Mouse (Mus musculus): Measurements from ENCODE around the gene Camk1. TPM values are rescaled to one million over a fixed set of nuclear protein-coding genes. Genes with fewer than 3 reads are reported as not detected.
A peak's percentile ranks its signal among the peaks of the same experiment; 100 is the strongest.
"Not testable (repeated sequence)": the region's sequence is repeated elsewhere in the genome, so short reads cannot be mapped to it uniquely, and the experiment has no call there.

Gene Camk1
- polyA plus RNA-seq, 1 experiment: 80.0 TPM

- no peak for DNase-seq (ENCODE audit: low read depth)
These were observed 17.7 kb upstream of the Camk1 start for GRCm38 (mm10) chr6:113361476-113361875.

- no peak for DNase-seq (ENCODE audit: low read depth)
These were observed 9.9 kb upstream of the Camk1 start for GRCm38 (mm10) chr6:113353696-113354095.

GRCm38 (mm10) chr6:113352820-113353219, 9.0 kb upstream of the Camk1 start:
- DNase-seq (ENCODE audit: low read depth): no peak

GRCm38 (mm10) chr6:113351653-113352052, 7.9 kb upstream of the Camk1 start:
- no peak for DNase-seq (ENCODE audit: low read depth)

GRCm38 (mm10) chr6:113351161-113351560, 7.4 kb upstream of the Camk1 start:
- no peak for DNase-seq (ENCODE audit: low read depth)

GRCm38 (mm10) chr6:113350538-113350937, 6.8 kb upstream of the Camk1 start:
- DNase-seq (ENCODE audit: low read depth): no peak

GRCm38 (mm10) chr6:113346897-113347296, 3.1 kb upstream of the Camk1 start:
- no peak for DNase-seq (ENCODE audit: low read depth)

GRCm38 (mm10) chr6:113344321-113344720, 537 bp upstream of the Camk1 start:
- DNase-seq (ENCODE audit: low read depth): no peak

GRCm38 (mm10) chr6:113342297-113342696, 1.5 kb downstream of the Camk1 start:
- no peak for DNase-seq (ENCODE audit: low read depth)

- DNase-seq (ENCODE audit: low read depth): no peak
These were observed 2.2 kb downstream of the Camk1 start for GRCm38 (mm10) chr6:113341574-113341973.

- no peak for DNase-seq (ENCODE audit: low read depth)
These were observed 6.7 kb downstream of the Camk1 start for GRCm38 (mm10) chr6:113336852-113337620.

GRCm38 (mm10) chr6:113334216-113334615, 9.6 kb downstream of the Camk1 start:
- no peak for DNase-seq (ENCODE audit: low read depth)

- no peak for DNase-seq (ENCODE audit: low read depth)
These were observed 10.4 kb downstream of the Camk1 start for GRCm38 (mm10) chr6:113333137-113333950.

- not testable (repeated sequence) for DNase-seq (ENCODE audit: low read depth)
These were observed 11.1 kb downstream of the Camk1 start for GRCm38 (mm10) chr6:113332734-113333133.

GRCm38 (mm10) chr6:113331721-113332120, 12.1 kb downstream of the Camk1 start:
- no peak for DNase-seq (ENCODE audit: low read depth)

GRCm38 (mm10) chr6:113330547-113330946, 13.2 kb downstream of the Camk1 start:
- no peak for DNase-seq (ENCODE audit: low read depth)

- no peak for DNase-seq (ENCODE audit: low read depth)
These were observed 14.4 kb downstream of the Camk1 start for GRCm38 (mm10) chr6:113329396-113329795.

- DNase-seq (ENCODE audit: low read depth): peak; percentile 92
These were observed 17.1 kb downstream of the Camk1 start, which contains the start of gene Ogg1 for GRCm38 (mm10) chr6:113326533-113327315. Gene Ogg1, plus strand, starts transcription at chr6:113326972.

- no peak for DNase-seq (ENCODE audit: low read depth)
These were observed 27.8 kb downstream of the Camk1 start for GRCm38 (mm10) chr6:113315972-113316371.

- no peak for DNase-seq (ENCODE audit: low read depth)
These were observed 35.6 kb downstream of the Camk1 start for GRCm38 (mm10) chr6:113308141-113308540.

- no peak for DNase-seq (ENCODE audit: low read depth)
These were observed 36.2 kb downstream of the Camk1 start for GRCm38 (mm10) chr6:113307481-113308121.

GRCm38 (mm10) chr6:113306986-113307349, 36.8 kb downstream of the Camk1 start, which contains the start of gene Brpf1:
Gene Brpf1, plus strand, starts transcription at chr6:113307137.
- DNase-seq (ENCODE audit: low read depth): no peak

All from gonadal fat pad, adult 2 months (tissue).